Mouse (Mus musculus) ES-E14 (cell line): ENCODE results near the gene Rcbtb1. TPM values are rescaled to one million over a fixed set of nuclear protein-coding genes. Genes with fewer than 3 reads are reported as not detected.
"Not testable (repeated sequence)": the region's sequence is repeated elsewhere in the genome, so short reads cannot be mapped to it uniquely, and the experiment has no call there.

Experiments used
- DNase-seq: peaks from one replicate; pipeline ENCODE4 v3.0.0-alpha.2; 2013; ENCODE audit warnings: low read depth, low spot score
- H3K27ac ChIP-seq: 2 replicates; pipeline ENCODE4 v1.5.1; 2012; ENCODE audit warnings: low read depth, mild to moderate bottlenecking, low read length, moderate library complexity, mixed read lengths; ENCODE audit not compliant: poor library complexity, insufficient read depth, severe bottlenecking
- H3K36me3 ChIP-seq: 2 replicates; pipeline ENCODE4 v1.6.1; 2012; ENCODE audit warnings: mild to moderate bottlenecking, low read length, moderate library complexity, mixed read lengths; ENCODE audit not compliant: control insufficient read depth, poor library complexity, insufficient read depth, severe bottlenecking
- H3K4me1 ChIP-seq, 2 experiments: fragments of 150-350 bp in 1 of 2; sonication (generic) in 1 of 2; 2 replicates each; pipeline ENCODE4 v1.6.1; 2012; ENCODE audit warnings: low read length in 2 of 2, mild to moderate bottlenecking in 1 of 2, mixed read lengths in 1 of 2; ENCODE audit not compliant: control insufficient read depth in 2 of 2, insufficient read depth in 2 of 2, poor library complexity in 1 of 2
- H3K4me3 ChIP-seq, 2 experiments: fragments of 150-350 bp in 1 of 2; sonication (generic) in 1 of 2; 2 replicates each; pipeline ENCODE4 v1.5.1; 2012; ENCODE audit warnings: low read length in 2 of 2, low read depth in 1 of 2, mild to moderate bottlenecking in 1 of 2, mixed read lengths in 1 of 2; ENCODE audit not compliant: insufficient read depth in 1 of 2, poor library complexity in 1 of 2, severe bottlenecking in 1 of 2
- H3K9ac ChIP-seq: 2 replicates; pipeline ENCODE4 v1.6.1; 2012; ENCODE audit warnings: low read depth, mild to moderate bottlenecking, low read length, mixed read lengths; ENCODE audit not compliant: poor library complexity, insufficient read depth, severe bottlenecking
- H3K9me3 ChIP-seq: fragments of 150-350 bp; sonication (generic); 2 replicates; pipeline ENCODE4 v1.6.1; 2012; ENCODE audit warnings: low read depth, mild to moderate bottlenecking, low read length; ENCODE audit not compliant: control insufficient read depth, insufficient read depth
- CHD2 ChIP-seq: IDR thresholded peaks from 2 replicates; pipeline ENCODE4 v1.6.1; 2014; ENCODE audit warnings: mild to moderate bottlenecking, low read depth, low read length, inconsistent platforms
- HCFC1 ChIP-seq: IDR thresholded peaks from 2 replicates; pipeline ENCODE4 v1.6.1; 2012; ENCODE audit warnings: low read length, inconsistent platforms, borderline replicate concordance; ENCODE audit not compliant: insufficient read depth
- MAFK ChIP-seq: IDR thresholded peaks from 2 replicates; pipeline ENCODE4 v1.6.1; 2014; ENCODE audit warnings: mild to moderate bottlenecking, low read depth, low read length, inconsistent platforms; ENCODE audit not compliant: insufficient read depth
- ZC3H11A ChIP-seq: IDR thresholded peaks from 2 replicates; pipeline ENCODE4 v1.6.1; 2012; ENCODE audit warnings: low read depth, mild to moderate bottlenecking, inconsistent platforms, low read length, borderline replicate concordance
- ZNF384 ChIP-seq: IDR thresholded peaks from 2 replicates; pipeline ENCODE4 v1.6.1; 2012; ENCODE audit warnings: low read depth, low read length, inconsistent platforms
- in situ Hi-C, 2 experiments: fragments of 600-800 bp; cut with MboI; formaldehyde crosslinking; loops; one replicate each; pipeline ENCODE4 v1.15.1; 2025; ENCODE audit warnings: low sequenced_read_pairs in 2 of 2, inconsistent platforms in 1 of 2; ENCODE audit not compliant: unreplicated experiment in 2 of 2
- total RNA-seq: library from RNA; depleted of rRNA; stranded (reverse); fragments of 300-350 nt; gene quantifications from 2 replicates; pipeline ENCODE4 v1.2.3, GENCODE M21; 2012

Gene Rcbtb1
- total RNA-seq, 1 experiment = 18.5 TPM

GRCm38 (mm10) chr14:59229822-59230221, 28.8 kb downstream of the Rcbtb1 start:
- H3K36me3 ChIP-seq = peaks cover 31% of the 10 kb centered on the region
- H3K9ac ChIP-seq = no peak overlapping the region
- TF ChIP-seq MAFK (no peak), HCFC1 (no peak), CHD2 (no peak)
- no peak for DNase-seq
- no peaks in the 10 kb centered on the region for H3K9me3 ChIP-seq
- no peaks in the 10 kb centered on the region for H3K4me1 ChIP-seq
- in situ Hi-C loops = no loop called here
- H3K27ac ChIP-seq = no peak overlapping the region
- H3K4me3 ChIP-seq = no peak overlapping the region

GRCm38 (mm10) chr14:59230331-59230966, 29.4 kb downstream of the Rcbtb1 start:
- H3K4me3 ChIP-seq = no peak overlapping the region
- in situ Hi-C loops = no loop called here
- no peaks in the 10 kb centered on the region for H3K4me1 ChIP-seq
- H3K27ac ChIP-seq = no peak overlapping the region
- H3K9ac ChIP-seq = no peak overlapping the region
- no peak for DNase-seq
- no peak for TF ChIP-seq ZC3H11A
- no peak for TF ChIP-seq HCFC1
- TF ChIP-seq CHD2 = no peak
- no peak for TF ChIP-seq ZNF384
- TF ChIP-seq MAFK = no peak
- H3K9me3 ChIP-seq = no peaks in the 10 kb centered on the region
- peaks cover 34% of the 10 kb centered on the region for H3K36me3 ChIP-seq

DNA sequence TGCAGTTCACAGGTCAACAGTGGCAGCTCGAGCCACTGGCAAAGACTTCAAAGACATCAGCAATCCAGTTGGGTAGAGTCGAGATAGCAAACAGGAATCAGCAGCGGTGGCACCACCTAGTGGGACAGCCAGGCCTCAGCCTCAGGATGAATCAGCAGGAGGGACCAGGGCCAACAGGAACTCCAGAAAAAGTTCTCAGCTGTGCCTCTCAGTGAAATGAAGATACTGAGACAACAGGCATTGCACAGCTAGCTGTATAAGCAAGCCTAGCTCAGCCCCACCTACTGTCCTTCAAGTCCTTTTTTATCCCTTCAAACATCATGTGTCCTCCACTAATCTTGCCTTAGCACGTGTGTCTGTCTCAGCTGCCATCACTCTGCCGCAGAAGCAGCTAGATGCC, 31.0 kb downstream of the Rcbtb1 start:
- Histone ChIP-seq H3K36me3 (peaks cover 31% of the 10 kb centered on the region), H3K4me3 (no peak overlapping the region), H3K9me3 (no peaks in the 10 kb centered on the region), H3K9ac (no peak overlapping the region), H3K4me1 (no peaks in the 10 kb centered on the region), H3K27ac (no peak overlapping the region)
- in situ Hi-C loops = no loop called here
- no peak for DNase-seq
- no peak for TF ChIP-seq HCFC1
- TF ChIP-seq CHD2 = no peak
- TF ChIP-seq ZNF384 = no peak
- no peak for TF ChIP-seq ZC3H11A
- no peak for TF ChIP-seq MAFK

- Histone ChIP-seq H3K4me1 (no peaks in the 10 kb centered on the region), H3K36me3 (peaks cover 27% of the 10 kb centered on the region), H3K9me3 (no peaks in the 10 kb centered on the region), H3K27ac (no peak overlapping the region), H3K4me3 (no peak overlapping the region), H3K9ac (no peak overlapping the region)
- DNase-seq = no peak
- in situ Hi-C loops = no loop called here
- no peak for TF ChIP-seq HCFC1
- no peak for TF ChIP-seq ZC3H11A
- no peak for TF ChIP-seq MAFK
- TF ChIP-seq ZNF384 = no peak
- no peak for TF ChIP-seq CHD2
Observed at GRCm38 (mm10) chr14:59233635-59234034, 32.6 kb downstream of the Rcbtb1 start.

DNA sequence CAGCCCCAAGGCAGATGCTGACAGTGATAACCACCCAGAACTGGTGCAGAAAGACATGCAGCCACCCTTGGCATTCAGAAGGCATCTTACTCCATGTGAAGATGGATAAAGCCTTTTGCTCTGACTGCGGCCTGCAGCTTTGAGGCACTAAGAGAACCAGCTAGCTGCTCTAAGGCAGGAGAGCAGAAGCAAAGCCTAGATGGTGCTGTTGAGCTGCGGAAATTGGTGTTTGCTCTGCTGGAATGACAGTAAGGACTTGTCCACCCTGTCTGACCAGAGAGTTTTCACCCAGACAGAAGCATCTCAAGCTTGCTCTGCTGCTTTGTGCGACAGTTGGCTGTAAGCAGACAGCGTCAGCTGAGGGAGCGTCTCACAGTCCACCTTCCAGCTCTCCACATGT, 49.3 kb downstream of the Rcbtb1 start:
- H3K27ac ChIP-seq, DNase-seq, in situ Hi-C loops, H3K9me3 ChIP-seq, H3K9ac ChIP-seq, H3K36me3 ChIP-seq, H3K4me1 ChIP-seq, H3K4me3 ChIP-seq: not testable (repeated sequence)

GRCm38 (mm10) chr14:59255861-59256260, 54.9 kb downstream of the Rcbtb1 start:
- DNase-seq, H3K9ac ChIP-seq, H3K4me3 ChIP-seq, H3K4me1 ChIP-seq, H3K27ac ChIP-seq, in situ Hi-C loops, H3K36me3 ChIP-seq, H3K9me3 ChIP-seq: not testable (repeated sequence)
